Mouse (Mus musculus): ENCODE results near the gene Golga2.

DNA sequence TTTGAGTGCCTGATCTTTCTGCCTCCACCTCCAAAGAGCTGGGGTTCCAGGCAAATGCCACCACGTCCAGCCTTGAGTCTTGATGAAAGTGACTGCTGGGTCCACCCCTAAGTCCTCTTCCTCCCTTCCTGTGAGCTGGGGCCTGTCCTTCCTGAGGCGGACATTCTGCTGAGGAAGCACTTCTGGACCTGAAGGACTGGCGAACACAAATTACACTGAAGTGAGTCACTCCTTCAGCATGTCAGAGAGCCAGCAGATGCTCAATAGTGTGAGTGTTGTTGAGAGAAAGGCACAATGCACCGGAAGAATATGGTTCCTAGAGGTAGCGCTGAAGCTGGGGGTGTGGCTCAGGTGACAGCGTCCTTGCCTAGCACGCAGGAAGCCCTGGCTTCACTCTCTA is 38.2 kb downstream of the Golga2 start:
- TF ChIP-seq CTCF (IDR thresholded peaks at IDR 0.05; ENCODE audit: low read depth, low read length): no peak
- no peak for TF ChIP-seq POLR2A (IDR thresholded peaks at IDR 0.05; ENCODE audit: insufficient read depth, low read length)
- no peak for TF ChIP-seq EP300 (IDR thresholded peaks at IDR 0.05; ENCODE audit: insufficient read depth, low read depth, low read length)

Data from ES-Bruce4 (cell line).